Mouse (Mus musculus): ENCODE data around the gene Acot6. TPM values are rescaled to one million over a fixed set of nuclear protein-coding genes. Genes with fewer than 3 reads are reported as not detected.
"Not testable (repeated sequence)": the region's sequence is repeated elsewhere in the genome, so short reads cannot be mapped to it uniquely, and the experiment has no call there.

Gene Acot6
- polyA plus RNA-seq, 1 experiment: 0.25 TPM

- TF ChIP-seq MYOD1 (IDR thresholded peaks at IDR 0.05; ENCODE audit: control insufficient read depth, insufficient read length, low read depth): no peak
- Histone ChIP-seq H3ac (ENCODE audit: control insufficient read depth, insufficient read length, low read depth) (no peak overlapping the region), H3K79me3 (ENCODE audit: low read depth) (no peaks in the 10 kb centered on the region), H3K27me3 (ENCODE audit: control insufficient read depth, insufficient read depth, insufficient read length) (peaks cover 4% of the 10 kb centered on the region), H3K4me3 (ENCODE audit: insufficient read depth, poor library complexity, severe bottlenecking) (no peak overlapping the region), H3K79me2 (ENCODE audit: control insufficient read depth, insufficient read depth) (no peaks in the 10 kb centered on the region), H3K36me3 (ENCODE audit: control insufficient read depth, insufficient read depth) (no peaks in the 10 kb centered on the region)
Measured at GRCm38 (mm10) chr12:84084581-84084980, 15.9 kb upstream of the Acot6 start.

GRCm38 (mm10) chr12:84094666-84095065, 5.8 kb upstream of the Acot6 start:
- H3K79me2 ChIP-seq (ENCODE audit: control insufficient read depth, insufficient read depth); H3K4me3 ChIP-seq (ENCODE audit: insufficient read depth, poor library complexity, severe bottlenecking); H3K79me3 ChIP-seq (ENCODE audit: low read depth); H3K36me3 ChIP-seq (ENCODE audit: control insufficient read depth, insufficient read depth); H3ac ChIP-seq (ENCODE audit: control insufficient read depth, insufficient read length, low read depth); H3K27me3 ChIP-seq (ENCODE audit: control insufficient read depth, insufficient read depth, insufficient read length): not testable (repeated sequence)

GRCm38 (mm10) chr12:84099605-84100004, 849 bp upstream of the Acot6 start:
- Histone ChIP-seq H3K79me2 (ENCODE audit: control insufficient read depth, insufficient read depth) (no peaks in the 10 kb centered on the region), H3K27me3 (ENCODE audit: control insufficient read depth, insufficient read depth, insufficient read length) (no peaks in the 10 kb centered on the region), H3K79me3 (ENCODE audit: low read depth) (no peaks in the 10 kb centered on the region), H3ac (ENCODE audit: control insufficient read depth, insufficient read length, low read depth) (no peak overlapping the region), H3K4me3 (ENCODE audit: insufficient read depth, poor library complexity, severe bottlenecking) (no peak overlapping the region), H3K36me3 (ENCODE audit: control insufficient read depth, insufficient read depth) (no peaks in the 10 kb centered on the region)
- TF ChIP-seq CEBPB (IDR thresholded peaks at IDR 0.05; ENCODE audit: low read depth): no peak
- no peak for TF ChIP-seq CTCF (IDR thresholded peaks at IDR 0.05; ENCODE audit: control insufficient read depth, insufficient read depth, insufficient read length)
- no peak for TF ChIP-seq MYOG (IDR thresholded peaks at IDR 0.05; ENCODE audit: control insufficient read depth, extremely low read depth, insufficient read length)
- TF ChIP-seq MYOD1 (IDR thresholded peaks at IDR 0.05; ENCODE audit: control insufficient read depth, insufficient read length, low read depth): no peak
- no peak for TF ChIP-seq MAX (IDR thresholded peaks at IDR 0.05)
- TF ChIP-seq FOSL1 (IDR thresholded peaks at IDR 0.05; ENCODE audit: insufficient read depth, low read length, poor library complexity, severe bottlenecking): no peak
- no peak for TF ChIP-seq USF1 (IDR thresholded peaks at IDR 0.05; ENCODE audit: low read depth)

- H3K79me3 ChIP-seq (ENCODE audit: low read depth): no peaks in the 10 kb centered on the region
- H3K36me3 ChIP-seq (ENCODE audit: control insufficient read depth, insufficient read depth): no peaks in the 10 kb centered on the region
- no peak overlapping the region for H3ac ChIP-seq (ENCODE audit: control insufficient read depth, insufficient read length, low read depth)
- no peaks in the 10 kb centered on the region for H3K27me3 ChIP-seq (ENCODE audit: control insufficient read depth, insufficient read depth, insufficient read length)
- no peak overlapping the region for H3K4me3 ChIP-seq (ENCODE audit: insufficient read depth, poor library complexity, severe bottlenecking)
- H3K79me2 ChIP-seq (ENCODE audit: control insufficient read depth, insufficient read depth): no peaks in the 10 kb centered on the region
- TF ChIP-seq CEBPB (IDR thresholded peaks at IDR 0.05; ENCODE audit: low read depth): no peak
- no peak for TF ChIP-seq MYOD1 (IDR thresholded peaks at IDR 0.05; ENCODE audit: control insufficient read depth, insufficient read length, low read depth)
- no peak for TF ChIP-seq MAX (IDR thresholded peaks at IDR 0.05)
- TF ChIP-seq CTCF (IDR thresholded peaks at IDR 0.05; ENCODE audit: control insufficient read depth, insufficient read depth, insufficient read length): no peak
- no peak for TF ChIP-seq MYOG (IDR thresholded peaks at IDR 0.05; ENCODE audit: control insufficient read depth, extremely low read depth, insufficient read length)
- TF ChIP-seq FOSL1 (IDR thresholded peaks at IDR 0.05; ENCODE audit: insufficient read depth, low read length, poor library complexity, severe bottlenecking): no peak
- TF ChIP-seq USF1 (IDR thresholded peaks at IDR 0.05; ENCODE audit: low read depth): no peak
Measured at GRCm38 (mm10) chr12:84100071-84100470, 383 bp upstream of the Acot6 start.

- no peak overlapping the region for H3K4me3 ChIP-seq (ENCODE audit: insufficient read depth, poor library complexity, severe bottlenecking)
Measured at GRCm38 (mm10) chr12:84101493-84101845, 1.0 kb downstream of the Acot6 start.

GRCm38 (mm10) chr12:84107012-84107411, 6.6 kb downstream of the Acot6 start:
- TF ChIP-seq MYOG (IDR thresholded peaks at IDR 0.05; ENCODE audit: control insufficient read depth, extremely low read depth, insufficient read length) (no peak), CEBPB (IDR thresholded peaks at IDR 0.05; ENCODE audit: low read depth) (no peak), CTCF (IDR thresholded peaks at IDR 0.05; ENCODE audit: control insufficient read depth, insufficient read depth, insufficient read length) (no peak), MYOD1 (IDR thresholded peaks at IDR 0.05; ENCODE audit: control insufficient read depth, insufficient read length, low read depth) (no peak), USF1 (IDR thresholded peaks at IDR 0.05; ENCODE audit: low read depth) (no peak)
- Histone ChIP-seq H3K79me2 (ENCODE audit: control insufficient read depth, insufficient read depth) (no peaks in the 10 kb centered on the region), H3K36me3 (ENCODE audit: control insufficient read depth, insufficient read depth) (no peaks in the 10 kb centered on the region), H3K27me3 (ENCODE audit: control insufficient read depth, insufficient read depth, insufficient read length) (no peaks in the 10 kb centered on the region), H3K4me3 (ENCODE audit: insufficient read depth, poor library complexity, severe bottlenecking) (no peak overlapping the region), H3ac (ENCODE audit: control insufficient read depth, insufficient read length, low read depth) (no peak overlapping the region), H3K79me3 (ENCODE audit: low read depth) (no peaks in the 10 kb centered on the region)

More at GRCm38 (mm10) chr12:84101493-84101845, 1.0 kb downstream of the Acot6 start:
- TF ChIP-seq MYOG (IDR thresholded peaks at IDR 0.05; ENCODE audit: control insufficient read depth, extremely low read depth, insufficient read length) (no peak), CEBPB (IDR thresholded peaks at IDR 0.05; ENCODE audit: low read depth) (no peak), USF1 (IDR thresholded peaks at IDR 0.05; ENCODE audit: low read depth) (no peak), MYOD1 (IDR thresholded peaks at IDR 0.05; ENCODE audit: control insufficient read depth, insufficient read length, low read depth) (no peak), CTCF (IDR thresholded peaks at IDR 0.05; ENCODE audit: control insufficient read depth, insufficient read depth, insufficient read length) (no peak), FOSL1 (IDR thresholded peaks at IDR 0.05; ENCODE audit: insufficient read depth, low read length, poor library complexity, severe bottlenecking) (no peak)
- Histone ChIP-seq H3ac (ENCODE audit: control insufficient read depth, insufficient read length, low read depth) (no peak overlapping the region), H3K36me3 (ENCODE audit: control insufficient read depth, insufficient read depth) (no peaks in the 10 kb centered on the region), H3K79me2 (ENCODE audit: control insufficient read depth, insufficient read depth) (no peaks in the 10 kb centered on the region), H3K79me3 (ENCODE audit: low read depth) (no peaks in the 10 kb centered on the region), H3K27me3 (ENCODE audit: control insufficient read depth, insufficient read depth, insufficient read length) (no peaks in the 10 kb centered on the region)
